In genomic region chr11:68264276-68264675, GRCm38 (mm10) we compare ENCODE assay signal across 22 mouse cellular contexts.
"Had no signal": no experiment of that assay in that cellular context is flagged by ENCODE, and none has a peak within 500 bp of the region (broad histone marks: within the 10 kb centered on the region; RNA-seq: fewer than 3 reads in every experiment).

No protein-coding gene starts in this region.

- H3K9me3 ChIP-seq: limb, embryonic 12.5 days; limb, embryonic 15.5 days; lung, embryonic 15.5 days; megakaryocyte, embryonic 14.5 days; midbrain, embryonic 10.5 days; midbrain, embryonic 13.5 days; neural tube, embryonic 13.5 days; stomach, embryonic 15.5 days had no signal

- ATAC-seq: liver, postnatal 0 days; midbrain, embryonic 13.5 days; midbrain, embryonic 16.5 days had no signal

- H3K4me2 ChIP-seq: limb, embryonic 12.5 days; limb, embryonic 15.5 days; liver, embryonic 11.5 days; lung, embryonic 15.5 days; midbrain, embryonic 13.5 days; neural tube, embryonic 13.5 days; stomach, embryonic 15.5 days had no signal

- H3K9ac ChIP-seq: limb, embryonic 12.5 days; limb, embryonic 15.5 days; liver, embryonic 14.5 days; liver, postnatal 0 days; lung, embryonic 15.5 days; midbrain, embryonic 13.5 days; neural tube, embryonic 13.5 days; stomach, embryonic 15.5 days had no signal

- H3K27me3 ChIP-seq: limb, embryonic 12.5 days; limb, embryonic 15.5 days; lung, embryonic 15.5 days; neural tube, embryonic 13.5 days; stomach, embryonic 15.5 days had no signal

- DNase-seq: kidney, adult 9 months; kidney, postnatal 14 days; kidney, postnatal 4 days; left cerebral cortex, postnatal 4 days; liver, postnatal 0 days; lung, postnatal 36 days; retina, postnatal 1 day; right cerebral cortex, postnatal 25 days; spleen, adult 18-20 months; thymus, postnatal 25 days had no signal

- H3K36me3 ChIP-seq: limb, embryonic 12.5 days; limb, embryonic 15.5 days; lung, embryonic 15.5 days; midbrain, embryonic 13.5 days; stomach, embryonic 15.5 days had no signal

- H3K27ac ChIP-seq: limb, embryonic 12.5 days; limb, embryonic 15.5 days; liver, embryonic 14.5 days; lung, embryonic 15.5 days; midbrain, embryonic 10.5 days; midbrain, embryonic 13.5 days; neural tube, embryonic 13.5 days; stomach, embryonic 15.5 days had no signal

- H3K4me3 ChIP-seq: limb, embryonic 12.5 days; limb, embryonic 15.5 days; lung, embryonic 15.5 days; megakaryocyte, embryonic 14.5 days; midbrain, embryonic 10.5 days; midbrain, embryonic 13.5 days; myocyte; neural tube, embryonic 13.5 days; stomach, embryonic 15.5 days had no signal
